Mouse (Mus musculus): Measurements from ENCODE around the gene Gm4491. TPM values are rescaled to one million over a fixed set of nuclear protein-coding genes. Genes with fewer than 3 reads are reported as not detected.
A peak's percentile ranks its signal among the peaks of the same experiment; 100 is the strongest.
"Not testable (repeated sequence)": the region's sequence is repeated elsewhere in the genome, so short reads cannot be mapped to it uniquely, and the experiment has no call there.

The Gm4491 gene
- total RNA-seq, 2 experiments from 2014 or later: not detected

DNA sequence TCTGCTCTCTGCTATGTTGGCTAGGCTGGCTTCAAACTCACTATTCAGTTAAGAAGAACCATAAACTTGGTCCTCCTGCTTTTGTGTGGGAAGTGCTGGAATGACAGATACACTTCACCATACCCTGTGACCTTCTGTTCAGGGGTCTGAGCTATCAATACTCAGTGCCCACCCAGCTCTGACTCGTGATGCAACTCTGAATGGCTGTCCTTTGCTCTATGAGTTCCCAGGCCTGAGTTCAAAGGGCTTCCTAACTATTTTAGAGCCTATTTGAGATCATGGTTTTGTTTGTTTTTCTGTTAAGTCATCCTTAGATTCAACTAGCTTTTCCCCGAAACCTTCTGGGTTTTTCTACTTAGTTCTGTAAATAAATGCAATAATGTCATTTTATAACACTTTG lies 25.7 kb downstream of the Gm4491 start:
- no peak for DNase-seq
- intact Hi-C loops (cut with DNase I): no loop called here

- intact Hi-C loops (cut with DNase I): no loop called here
Measured at GRCm38 (mm10) chr14:57089107-57089506, 26.6 kb downstream of the Gm4491 start.

DNA sequence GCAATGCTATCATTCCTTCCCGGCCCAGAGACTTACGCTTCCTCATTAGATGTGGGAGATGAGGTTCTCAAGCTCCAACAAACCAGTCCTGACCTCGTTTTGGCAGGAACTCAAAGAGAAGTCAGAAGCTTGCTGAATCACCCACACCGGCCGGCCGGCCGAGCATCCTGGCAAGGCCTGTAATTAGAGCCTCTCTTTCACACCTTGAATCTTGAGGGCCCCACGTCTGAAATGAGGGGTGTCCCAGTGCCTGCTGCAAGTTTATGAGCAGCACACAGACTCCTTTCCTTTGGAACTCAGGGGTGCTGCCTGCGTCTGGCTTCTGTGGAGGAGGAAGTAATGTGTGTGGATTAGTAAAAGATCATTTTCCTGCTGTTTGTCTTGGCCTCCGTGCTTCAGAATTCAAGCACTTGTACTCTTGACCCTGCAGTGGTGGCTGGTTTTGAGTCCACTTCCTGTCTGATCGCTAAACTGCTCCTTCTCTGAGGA lies 31.5 kb downstream of the Gm4491 start:
- intact Hi-C loops (cut with DNase I): no loop called here
- no peak for DNase-seq

More at GRCm38 (mm10) chr14:57089107-57089506, 26.6 kb downstream of the Gm4491 start:
- no peak for DNase-seq

- DNase-seq: no peak
- intact Hi-C loops (cut with DNase I): no loop called here
Measured at GRCm38 (mm10) chr14:57082863-57083262, 32.8 kb downstream of the Gm4491 start.

GRCm38 (mm10) chr14:57075537-57075936 lies 40.1 kb downstream of the Gm4491 start:
- no peak for DNase-seq
- intact Hi-C loops (cut with DNase I): no loop called here

- peak; percentile 22 for DNase-seq
- intact Hi-C loops (cut with DNase I): not testable (repeated sequence)
Measured at GRCm38 (mm10) chr14:57069906-57070305, 45.8 kb downstream of the Gm4491 start.

DNA sequence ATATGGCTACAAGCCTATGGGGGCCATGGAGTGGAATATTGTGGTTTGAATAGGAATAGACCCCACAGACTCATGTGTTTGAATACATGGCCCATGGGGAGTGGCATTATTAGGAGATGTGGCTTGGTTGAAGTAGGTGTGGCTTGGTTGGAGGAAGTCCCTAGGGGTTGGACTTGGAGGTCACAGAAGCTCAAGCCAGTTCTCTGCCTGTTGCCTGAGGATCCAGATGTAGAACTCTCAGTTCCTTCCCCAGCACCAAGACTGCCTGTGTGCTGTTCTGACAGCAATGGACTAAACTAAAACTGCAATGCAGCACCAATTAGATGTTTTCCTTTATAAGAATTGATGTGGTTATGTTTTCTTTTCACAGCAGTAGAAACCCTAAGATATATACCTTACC lies 49.6 kb downstream of the Gm4491 start:
- intact Hi-C loops (cut with DNase I): no loop called here
- no peak for DNase-seq

Other genes starting within 250 kb of the Gm4491 start
- gene Zmym2, start 229.2 kb downstream of the Gm4491 start, total RNA-seq (2021): 100 to 1,000 TPM; 103 to 116 TPM
- gene Gja3, start 57.8 kb downstream of the Gm4491 start, total RNA-seq (2021): 1 to 10 TPM; 1.3 to 1.7 TPM
- gene Gjb2, start 11.2 kb downstream of the Gm4491 start, total RNA-seq (2021): 10 to 100 TPM in 1 of 2 experiments, 1 to 10 TPM in 1; 8.2 to 10.7 TPM
- gene Gjb6, start 17.7 kb upstream of the Gm4491 start, total RNA-seq (2021): 10 to 100 TPM; 11.3 to 12.0 TPM

Data from left cerebral cortex, postnatal 4 days (tissue).